Mouse (Mus musculus): ENCODE results near the gene Armc9. TPM values are rescaled to one million over a fixed set of nuclear protein-coding genes. Genes with fewer than 3 reads are reported as not detected.

Gene Armc9
- total and polyA plus RNA-seq, 2 experiments: 3.2 to 4.4 TPM

- Histone ChIP-seq H3K79me2 (ENCODE audit: control insufficient read depth, insufficient read depth, low read length) (no peaks in the 10 kb centered on the region), H3K9ac (ENCODE audit: low read depth, low read length) (no peak overlapping the region), H3K36me3 (ENCODE audit: control insufficient read depth, insufficient read depth, low read length) (no peaks in the 10 kb centered on the region), H3K27ac (replicated peaks; ENCODE audit: insufficient read depth, low read depth, low read length) (no peak overlapping the region), H3K4me1 (ENCODE audit: control insufficient read depth, insufficient read depth, low read length) (no peaks in the 10 kb centered on the region), H3K27me3 (ENCODE audit: control insufficient read depth, insufficient read depth, low read length) (no peaks in the 10 kb centered on the region), H3K4me3 (ENCODE audit: insufficient read depth, low read depth, low read length) (no peak overlapping the region)
- TF ChIP-seq CTCF (IDR thresholded peaks at IDR 0.05; ENCODE audit: low read depth, low read length) (no peak), POLR2A (IDR thresholded peaks at IDR 0.05; ENCODE audit: extremely low read depth, insufficient read depth, low read length) (no peak)
- WGBS: 94% methylated on average over 8 of the region's 8 CpGs
- no peak for DNase-seq (ENCODE audit: extremely low read depth, low read depth, low spot score)
Observed at GRCm38 (mm10) chr1:86257228-86257627, 102.6 kb downstream of the Armc9 start.

- no peaks in the 10 kb centered on the region for H3K4me1 ChIP-seq (ENCODE audit: control insufficient read depth, insufficient read depth, low read length)
- H3K79me2 ChIP-seq (ENCODE audit: control insufficient read depth, insufficient read depth, low read length): no peaks in the 10 kb centered on the region
- no peaks in the 10 kb centered on the region for H3K27me3 ChIP-seq (ENCODE audit: control insufficient read depth, insufficient read depth, low read length)
- DNase-seq (ENCODE audit: extremely low read depth, low read depth, low spot score): no peak
- no peak overlapping the region for H3K27ac ChIP-seq (replicated peaks; ENCODE audit: insufficient read depth, low read depth, low read length)
- H3K36me3 ChIP-seq (ENCODE audit: control insufficient read depth, insufficient read depth, low read length): no peaks in the 10 kb centered on the region
- no peak overlapping the region for H3K4me3 ChIP-seq (ENCODE audit: insufficient read depth, low read depth, low read length)
- 76% methylated on average over 7 of the region's 7 CpGs for WGBS
- TF ChIP-seq CTCF (IDR thresholded peaks at IDR 0.05; ENCODE audit: low read depth, low read length): no peak
- no peak for TF ChIP-seq POLR2A (IDR thresholded peaks at IDR 0.05; ENCODE audit: extremely low read depth, insufficient read depth, low read length)
- no peak overlapping the region for H3K9ac ChIP-seq (ENCODE audit: low read depth, low read length)
Observed at GRCm38 (mm10) chr1:86258171-86258824, 103.7 kb downstream of the Armc9 start.

GRCm38 (mm10) chr1:86263564-86264339, 109.2 kb downstream of the Armc9 start:
- no peak overlapping the region for H3K4me3 ChIP-seq (ENCODE audit: insufficient read depth, low read depth, low read length)
- H3K79me2 ChIP-seq (ENCODE audit: control insufficient read depth, insufficient read depth, low read length): no peaks in the 10 kb centered on the region
- DNase-seq (ENCODE audit: extremely low read depth, low read depth, low spot score): no peak
- H3K27ac ChIP-seq (replicated peaks; ENCODE audit: insufficient read depth, low read depth, low read length): no peak overlapping the region
- 73% methylated on average over 7 of the region's 7 CpGs for WGBS
- H3K9ac ChIP-seq (ENCODE audit: low read depth, low read length): no peak overlapping the region
- no peaks in the 10 kb centered on the region for H3K4me1 ChIP-seq (ENCODE audit: control insufficient read depth, insufficient read depth, low read length)
- TF ChIP-seq POLR2A (IDR thresholded peaks at IDR 0.05; ENCODE audit: extremely low read depth, insufficient read depth, low read length): no peak
- no peak for TF ChIP-seq CTCF (IDR thresholded peaks at IDR 0.05; ENCODE audit: low read depth, low read length)
- H3K36me3 ChIP-seq (ENCODE audit: control insufficient read depth, insufficient read depth, low read length): no peaks in the 10 kb centered on the region
- H3K27me3 ChIP-seq (ENCODE audit: control insufficient read depth, insufficient read depth, low read length): no peaks in the 10 kb centered on the region

GRCm38 (mm10) chr1:86265060-86265459, 110.5 kb downstream of the Armc9 start:
- 64% methylated on average over 3 of the region's 3 CpGs for WGBS

GRCm38 (mm10) chr1:86268492-86269189, 114.1 kb downstream of the Armc9 start:
- no peak for DNase-seq (ENCODE audit: extremely low read depth, low read depth, low spot score)
- Histone ChIP-seq H3K4me1 (ENCODE audit: control insufficient read depth, insufficient read depth, low read length) (no peaks in the 10 kb centered on the region), H3K36me3 (ENCODE audit: control insufficient read depth, insufficient read depth, low read length) (no peaks in the 10 kb centered on the region), H3K79me2 (ENCODE audit: control insufficient read depth, insufficient read depth, low read length) (no peaks in the 10 kb centered on the region), H3K4me3 (ENCODE audit: insufficient read depth, low read depth, low read length) (no peak overlapping the region), H3K9ac (ENCODE audit: low read depth, low read length) (no peak overlapping the region), H3K27ac (replicated peaks; ENCODE audit: insufficient read depth, low read depth, low read length) (no peak overlapping the region), H3K27me3 (ENCODE audit: control insufficient read depth, insufficient read depth, low read length) (no peaks in the 10 kb centered on the region)
- TF ChIP-seq CTCF (IDR thresholded peaks at IDR 0.05; ENCODE audit: low read depth, low read length) (no peak), POLR2A (IDR thresholded peaks at IDR 0.05; ENCODE audit: extremely low read depth, insufficient read depth, low read length) (no peak)
- WGBS: 88% methylated on average over 9 of the region's 9 CpGs

More at GRCm38 (mm10) chr1:86265060-86265459, 110.5 kb downstream of the Armc9 start:
- H3K27ac ChIP-seq (replicated peaks; ENCODE audit: insufficient read depth, low read depth, low read length): no peak overlapping the region
- H3K36me3 ChIP-seq (ENCODE audit: control insufficient read depth, insufficient read depth, low read length): no peaks in the 10 kb centered on the region
- no peaks in the 10 kb centered on the region for H3K79me2 ChIP-seq (ENCODE audit: control insufficient read depth, insufficient read depth, low read length)
- no peaks in the 10 kb centered on the region for H3K4me1 ChIP-seq (ENCODE audit: control insufficient read depth, insufficient read depth, low read length)
- H3K9ac ChIP-seq (ENCODE audit: low read depth, low read length): no peak overlapping the region
- H3K27me3 ChIP-seq (ENCODE audit: control insufficient read depth, insufficient read depth, low read length): no peaks in the 10 kb centered on the region
- no peak for TF ChIP-seq CTCF (IDR thresholded peaks at IDR 0.05; ENCODE audit: low read depth, low read length)
- TF ChIP-seq POLR2A (IDR thresholded peaks at IDR 0.05; ENCODE audit: extremely low read depth, insufficient read depth, low read length): no peak
- no peak overlapping the region for H3K4me3 ChIP-seq (ENCODE audit: insufficient read depth, low read depth, low read length)
- DNase-seq (ENCODE audit: extremely low read depth, low read depth, low spot score): no peak

Data from liver, adult 2 months (tissue).